Mouse (Mus musculus) limb, embryonic 10.5 days (tissue): ENCODE results near the gene Usp25. TPM values are rescaled to one million over a fixed set of nuclear protein-coding genes. Genes with fewer than 3 reads are reported as not detected.
A peak's percentile ranks its signal among the peaks of the same experiment; 100 is the strongest.

Experiments
- DNase-seq: peaks from one replicate; pipeline ENCODE4 v3.0.0-alpha.2; 2017; ENCODE audit warnings: low spot score
- H3K27ac ChIP-seq: fragments of 300-500 bp; sonication (generic); 2 replicates; pipeline ENCODE4 v1.5.1; 2016; ENCODE audit warnings: mild to moderate bottlenecking
- H3K27me3 ChIP-seq: fragments of 300-500 bp; sonication (generic); 2 replicates; pipeline ENCODE4 v1.6.1; 2016; ENCODE audit warnings: low read depth, mild to moderate bottlenecking; ENCODE audit not compliant: poor library complexity, severe bottlenecking
- H3K36me3 ChIP-seq: fragments of 300-500 bp; sonication (generic); 2 replicates; pipeline ENCODE4 v1.6.1; 2016; ENCODE audit warnings: mild to moderate bottlenecking, moderate library complexity
- H3K4me1 ChIP-seq: fragments of 300-500 bp; sonication (generic); 2 replicates; pipeline ENCODE4 v1.6.1; 2016
- H3K4me3 ChIP-seq: fragments of 300-500 bp; sonication (generic); 2 replicates; pipeline ENCODE4 v1.5.1; 2016; ENCODE audit warnings: mild to moderate bottlenecking, moderate library complexity
- H3K9me3 ChIP-seq: fragments of 300-500 bp; sonication (generic); replicated peaks from 2 replicates; pipeline ENCODE4 v1.6.1; 2016; ENCODE audit warnings: mild to moderate bottlenecking
- WGBS: fragments of 180-500 bp; shearing (Covaris S2); methylation state at CpG from one replicate; pipeline ENCODE4 v1.1.7; 2016; 5-methylcytosine and 5-hydroxymethylcytosine counted together
- polyA plus RNA-seq: library from polyadenylated mRNA; unstranded; fragments of >200 nt; fragmentation: Nextera tagmentation; extraction: Ambion mirVana; gene quantifications from 2 replicates; pipeline ENCODE4 v1.2.1, GENCODE M21; 2016

Usp25 gene
- polyA plus RNA-seq = 17.1 and 17.2 TPM in 2 replicates

- peak within 1 kb of the TSS; percentile 96 for H3K27ac ChIP-seq
- DNase-seq = peak; percentile 97
- no peaks in the 10 kb centered on the region for H3K36me3 ChIP-seq
- H3K4me1 ChIP-seq = peaks cover 25% of the 10 kb centered on the region
- under 1% methylated on average over 113 of the region's 126 CpGs for WGBS
- no peaks in the 10 kb centered on the region for H3K9me3 ChIP-seq
- H3K4me3 ChIP-seq = peak within 1 kb of the TSS; percentile 85
- H3K27me3 ChIP-seq = no peaks in the 10 kb centered on the region
These were observed at the start of gene Usp25 for GRCm38 (mm10) chr16:77013427-77014320. Gene Usp25, plus strand, starts transcription at chr16:77013706.

- H3K9me3 ChIP-seq = no peaks in the 10 kb centered on the region
- 93% methylated on average over 3 of the region's 3 CpGs for WGBS
- H3K27me3 ChIP-seq = no peaks in the 10 kb centered on the region
- H3K27ac ChIP-seq = no peak overlapping the region
- no peak overlapping the region for H3K4me3 ChIP-seq
- no peak for DNase-seq
- no peaks in the 10 kb centered on the region for H3K4me1 ChIP-seq
- no peaks in the 10 kb centered on the region for H3K36me3 ChIP-seq
These were observed 45.8 kb upstream of the Usp25 start for GRCm38 (mm10) chr16:76967593-76968275.

- Histone ChIP-seq H3K9me3 (no peaks in the 10 kb centered on the region), H3K4me3 (no peak overlapping the region), H3K36me3 (no peaks in the 10 kb centered on the region), H3K27ac (no peak overlapping the region), H3K27me3 (no peaks in the 10 kb centered on the region), H3K4me1 (no peaks in the 10 kb centered on the region)
- DNase-seq = no peak
- 47% methylated on average over 5 of the region's 5 CpGs for WGBS
These were observed 42.3 kb upstream of the Usp25 start for GRCm38 (mm10) chr16:76971211-76971610.

GRCm38 (mm10) chr16:76976787-76977430, 36.6 kb upstream of the Usp25 start:
- Histone ChIP-seq H3K4me1 (no peaks in the 10 kb centered on the region), H3K36me3 (no peaks in the 10 kb centered on the region), H3K27me3 (no peaks in the 10 kb centered on the region), H3K4me3 (no peak overlapping the region), H3K27ac (no peak overlapping the region), H3K9me3 (no peaks in the 10 kb centered on the region)
- WGBS = 91% methylated on average over 5 of the region's 5 CpGs
- DNase-seq = no peak

GRCm38 (mm10) chr16:76983696-76984095, 29.8 kb upstream of the Usp25 start:
- H3K4me1 ChIP-seq = no peaks in the 10 kb centered on the region
- H3K9me3 ChIP-seq = no peaks in the 10 kb centered on the region
- WGBS = 90% methylated on average over 6 of the region's 6 CpGs
- no peak overlapping the region for H3K27ac ChIP-seq
- no peaks in the 10 kb centered on the region for H3K36me3 ChIP-seq
- H3K27me3 ChIP-seq = no peaks in the 10 kb centered on the region
- DNase-seq = no peak
- no peak overlapping the region for H3K4me3 ChIP-seq

GRCm38 (mm10) chr16:76987711-76988110, 25.8 kb upstream of the Usp25 start:
- no peak overlapping the region for H3K27ac ChIP-seq
- H3K4me1 ChIP-seq = no peaks in the 10 kb centered on the region
- no peaks in the 10 kb centered on the region for H3K27me3 ChIP-seq
- DNase-seq = no peak
- no peak overlapping the region for H3K4me3 ChIP-seq
- H3K9me3 ChIP-seq = no peaks in the 10 kb centered on the region
- H3K36me3 ChIP-seq = no peaks in the 10 kb centered on the region
- WGBS = 89% methylated on average over 4 of the region's 4 CpGs

GRCm38 (mm10) chr16:77003900-77004299, 9.6 kb upstream of the Usp25 start:
- H3K4me1 ChIP-seq = peaks cover 8% of the 10 kb centered on the region
- DNase-seq = no peak
- no peak overlapping the region for H3K27ac ChIP-seq
- no peaks in the 10 kb centered on the region for H3K27me3 ChIP-seq
- no peaks in the 10 kb centered on the region for H3K36me3 ChIP-seq
- whole genome bisulfite sequencing = 96% methylated on average over 3 of the region's 3 CpGs
- no peaks in the 10 kb centered on the region for H3K9me3 ChIP-seq
- no peak overlapping the region for H3K4me3 ChIP-seq

GRCm38 (mm10) chr16:77009173-77009572, 4.3 kb upstream of the Usp25 start:
- Histone ChIP-seq H3K4me1 (peaks cover 17% of the 10 kb centered on the region), H3K9me3 (no peaks in the 10 kb centered on the region), H3K27me3 (no peaks in the 10 kb centered on the region), H3K36me3 (no peaks in the 10 kb centered on the region), H3K4me3 (no peak overlapping the region), H3K27ac (no peak overlapping the region)
- no peak for DNase-seq
- 72% methylated on average over 5 of the region's 5 CpGs for WGBS

- H3K36me3 ChIP-seq = no peaks in the 10 kb centered on the region
- H3K27ac ChIP-seq = peak overlapping the region; percentile 96
- H3K27me3 ChIP-seq = no peaks in the 10 kb centered on the region
- WGBS = 4% methylated on average over 17 of the region's 17 CpGs
- DNase-seq = no peak
- H3K9me3 ChIP-seq = no peaks in the 10 kb centered on the region
- peaks cover 24% of the 10 kb centered on the region for H3K4me1 ChIP-seq
- peak overlapping the region; percentile 85 for H3K4me3 ChIP-seq
These were observed 1.1 kb downstream of the Usp25 start for GRCm38 (mm10) chr16:77014321-77015211.

GRCm38 (mm10) chr16:77015380-77016346, 2.2 kb downstream of the Usp25 start:
- no peak for DNase-seq
- peak overlapping the region; percentile 85 for H3K4me3 ChIP-seq
- 68% methylated on average over 4 of the region's 4 CpGs for WGBS
- no peaks in the 10 kb centered on the region for H3K36me3 ChIP-seq
- peaks cover 35% of the 10 kb centered on the region for H3K4me1 ChIP-seq
- no peak overlapping the region for H3K27ac ChIP-seq
- no peaks in the 10 kb centered on the region for H3K27me3 ChIP-seq
- H3K9me3 ChIP-seq = no peaks in the 10 kb centered on the region

- Histone ChIP-seq H3K4me3 (no peak overlapping the region), H3K9me3 (no peaks in the 10 kb centered on the region), H3K27ac (no peak overlapping the region), H3K27me3 (no peaks in the 10 kb centered on the region), H3K4me1 (peaks cover 35% of the 10 kb centered on the region), H3K36me3 (no peaks in the 10 kb centered on the region)
- 83% methylated on average over 7 of the region's 7 CpGs for WGBS
- no peak for DNase-seq
These were observed 4.4 kb downstream of the Usp25 start for GRCm38 (mm10) chr16:77017931-77018330.
